Mouse (Mus musculus) hindbrain, embryonic 11.5 days (tissue): ENCODE results near the gene C2cd5. TPM values are rescaled to one million over a fixed set of nuclear protein-coding genes. Genes with fewer than 3 reads are reported as not detected.

Experiments
- ATAC-seq: fragments of 200-750 bp; cut with Nextera tagmentation; 2 replicates; pipeline ENCODE4 v1.8.0; 2017; ENCODE audit warnings: mild to moderate bottlenecking, moderate TSS enrichment, moderate library complexity; ENCODE audit not compliant: low FRiP score
- DNase-seq: peaks from one replicate; pipeline ENCODE4 v3.0.0-alpha.2; 2015; ENCODE audit warnings: low spot score
- H3K27ac ChIP-seq: fragments of 300-500 bp; sonication (generic); 2 replicates; pipeline ENCODE4 v1.5.1; 2014; ENCODE audit warnings: mild to moderate bottlenecking, low read depth, low read length
- H3K27me3 ChIP-seq: fragments of 300-500 bp; sonication (generic); 2 replicates; pipeline ENCODE4 v1.6.1; 2014; ENCODE audit warnings: mild to moderate bottlenecking, low read length, moderate library complexity, mixed read lengths; ENCODE audit not compliant: control insufficient read depth, insufficient read depth
- H3K36me3 ChIP-seq: fragments of 300-500 bp; sonication (generic); 2 replicates; pipeline ENCODE4 v1.6.1; 2014; ENCODE audit warnings: mild to moderate bottlenecking, low read length, moderate library complexity, mixed read lengths; ENCODE audit not compliant: control insufficient read depth, insufficient read depth
- H3K4me1 ChIP-seq: fragments of 300-500 bp; sonication (generic); replicated peaks from 2 replicates; pipeline ENCODE4 v1.6.1; 2014; ENCODE audit warnings: low read length, mixed read lengths; ENCODE audit not compliant: control insufficient read depth, insufficient read depth
- H3K4me2 ChIP-seq: fragments of 300-500 bp; sonication (generic); replicated peaks from 2 replicates; pipeline ENCODE4 v1.6.1; 2014; ENCODE audit warnings: mild to moderate bottlenecking, low read depth, low read length
- H3K4me3 ChIP-seq: fragments of 300-500 bp; sonication (generic); 2 replicates; pipeline ENCODE4 v1.5.1; 2014; ENCODE audit warnings: low read depth, low read length
- H3K9ac ChIP-seq: fragments of 300-500 bp; sonication (generic); 2 replicates; pipeline ENCODE4 v1.6.1; 2014; ENCODE audit warnings: low read depth, low read length
- H3K9me3 ChIP-seq: fragments of 300-500 bp; sonication (generic); 2 replicates; pipeline ENCODE4 v1.6.1; 2016; ENCODE audit warnings: low read length; ENCODE audit not compliant: control insufficient read depth
- WGBS: fragments of 180-500 bp; shearing (Covaris S2); extraction: QIAGEN DNeasy Blood & Tissue Kit; methylation state at CpG from one replicate; pipeline ENCODE4 v1.1.7; 2014; 5-methylcytosine and 5-hydroxymethylcytosine counted together
- polyA plus RNA-seq: library from polyadenylated mRNA; unstranded; fragments of >200 nt; fragmentation: Nextera tagmentation; extraction: Ambion mirVana; gene quantifications from 2 replicates; pipeline ENCODE4 v1.2.1, GENCODE M21; 2014

Gene C2cd5
- polyA plus RNA-seq, 1 experiment from 2014 or later, result 35.5 TPM

DNA sequence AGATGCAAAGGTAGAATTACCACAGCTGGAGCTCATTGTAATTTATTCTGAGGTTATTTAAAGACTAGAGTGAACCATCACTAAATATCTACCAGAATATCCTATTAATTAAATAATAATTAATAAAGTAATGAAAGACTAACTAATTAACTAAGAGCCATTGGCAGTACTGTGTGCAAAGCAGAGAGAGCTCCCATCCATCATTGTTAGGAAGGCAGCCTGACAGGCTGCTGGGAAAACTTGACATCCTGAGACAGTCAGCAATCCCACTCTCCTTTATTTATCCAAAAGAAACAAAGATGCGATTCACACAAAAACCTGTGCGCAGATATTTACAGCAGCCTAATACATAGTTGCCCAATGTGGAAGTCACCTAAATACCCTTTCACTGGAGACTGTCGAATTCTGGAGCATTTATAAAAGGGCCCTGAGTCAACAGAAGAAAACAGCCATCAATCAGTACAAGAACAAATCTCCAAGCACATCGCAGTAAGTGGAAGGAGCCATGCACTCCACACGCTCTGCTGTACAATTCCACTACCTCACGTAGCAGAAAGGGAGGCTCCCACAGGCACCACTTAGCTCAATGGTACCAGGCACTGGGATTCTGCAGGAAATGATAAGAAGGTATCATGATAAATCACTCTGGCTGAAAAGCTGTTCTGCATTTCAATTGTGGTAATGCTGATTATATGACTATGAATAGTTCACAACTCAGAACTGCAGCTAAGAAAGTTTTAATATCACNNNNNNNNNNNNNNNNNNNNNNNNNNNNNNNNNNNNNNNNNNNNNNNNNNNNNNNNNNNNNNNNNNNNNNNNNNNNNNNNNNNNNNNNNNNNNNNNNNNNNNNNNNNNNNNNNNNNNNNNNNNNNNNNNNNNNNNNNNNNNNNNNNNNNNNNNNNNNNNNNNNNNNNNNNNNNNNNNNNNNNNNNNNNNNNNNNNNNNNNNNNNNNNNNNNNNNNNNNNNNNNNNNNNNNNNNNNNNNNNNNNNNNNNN is 120.0 kb downstream of the C2cd5 start:
- H3K9ac ChIP-seq, result no peak overlapping the region
- H3K27me3 ChIP-seq, result no peaks in the 10 kb centered on the region
- no peaks in the 10 kb centered on the region for H3K9me3 ChIP-seq
- ATAC-seq, result peak; percentile 75
- no peaks in the 10 kb centered on the region for H3K4me1 ChIP-seq
- 35% methylated on average over 6 of the region's 6 CpGs for WGBS
- H3K36me3 ChIP-seq, result no peaks in the 10 kb centered on the region
- no peak overlapping the region for H3K4me3 ChIP-seq
- H3K27ac ChIP-seq, result peak overlapping the region; percentile 49; the same call in 1 of the 2 replicates
- DNase-seq, result peak; percentile 20
- no peak overlapping the region for H3K4me2 ChIP-seq

DNA sequence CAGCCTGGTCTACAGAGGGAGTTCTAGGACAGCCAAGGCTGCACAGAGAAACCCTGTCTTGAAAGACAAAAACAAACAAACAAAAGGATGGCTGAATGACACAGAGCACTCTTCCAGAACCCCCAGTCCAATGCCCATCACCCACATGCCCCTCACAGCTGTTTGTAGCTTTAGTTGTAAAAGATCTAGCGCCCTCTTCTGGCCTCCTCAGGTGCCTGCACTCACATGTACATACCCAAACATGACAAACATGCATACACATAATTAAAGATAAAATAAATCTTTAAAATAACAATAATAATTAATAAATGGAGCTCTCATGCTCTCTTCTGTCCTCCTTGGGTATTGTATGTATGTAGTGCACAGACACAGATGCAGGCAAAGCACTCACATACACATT is 122.7 kb downstream of the C2cd5 start:
- ATAC-seq (no peak), DNase-seq (no peak)
- 33% methylated on average over 1 of the region's 1 CpGs for WGBS
- no peak overlapping the region for H3K4me2 ChIP-seq
- no peak overlapping the region for H3K4me3 ChIP-seq
- no peak overlapping the region for H3K27ac ChIP-seq
- no peaks in the 10 kb centered on the region for H3K36me3 ChIP-seq
- no peaks in the 10 kb centered on the region for H3K4me1 ChIP-seq
- no peaks in the 10 kb centered on the region for H3K27me3 ChIP-seq
- H3K9ac ChIP-seq, result no peak overlapping the region
- H3K9me3 ChIP-seq, result no peaks in the 10 kb centered on the region

DNA sequence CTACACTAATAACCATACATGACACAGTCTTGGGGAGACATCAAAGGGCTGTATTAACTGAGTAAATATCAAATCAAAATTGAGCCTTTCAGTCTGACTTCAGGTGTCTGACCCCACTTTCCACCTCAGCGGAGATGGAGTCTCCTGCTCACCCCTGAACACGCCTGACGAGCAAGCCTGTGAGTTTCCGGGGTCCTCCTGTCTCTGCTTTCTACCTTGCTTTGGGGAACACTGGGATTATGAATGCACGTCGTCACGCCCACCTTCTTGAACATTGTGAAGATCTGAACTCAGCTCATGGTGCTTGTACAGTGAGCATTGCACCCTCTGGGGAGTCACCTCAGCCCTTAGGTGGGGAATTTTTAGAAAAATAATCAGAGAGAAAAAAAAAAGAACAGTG is 126.7 kb downstream of the C2cd5 start:
- H3K27me3 ChIP-seq, result no peaks in the 10 kb centered on the region
- no peak overlapping the region for H3K27ac ChIP-seq
- no peaks in the 10 kb centered on the region for H3K36me3 ChIP-seq
- no peak overlapping the region for H3K4me3 ChIP-seq
- H3K4me1 ChIP-seq, result no peaks in the 10 kb centered on the region
- ATAC-seq (no peak), DNase-seq (no peak)
- H3K9ac ChIP-seq, result no peak overlapping the region
- H3K4me2 ChIP-seq, result no peak overlapping the region
- WGBS, result 90% methylated on average over 7 of the region's 7 CpGs
- H3K9me3 ChIP-seq, result no peaks in the 10 kb centered on the region

DNA sequence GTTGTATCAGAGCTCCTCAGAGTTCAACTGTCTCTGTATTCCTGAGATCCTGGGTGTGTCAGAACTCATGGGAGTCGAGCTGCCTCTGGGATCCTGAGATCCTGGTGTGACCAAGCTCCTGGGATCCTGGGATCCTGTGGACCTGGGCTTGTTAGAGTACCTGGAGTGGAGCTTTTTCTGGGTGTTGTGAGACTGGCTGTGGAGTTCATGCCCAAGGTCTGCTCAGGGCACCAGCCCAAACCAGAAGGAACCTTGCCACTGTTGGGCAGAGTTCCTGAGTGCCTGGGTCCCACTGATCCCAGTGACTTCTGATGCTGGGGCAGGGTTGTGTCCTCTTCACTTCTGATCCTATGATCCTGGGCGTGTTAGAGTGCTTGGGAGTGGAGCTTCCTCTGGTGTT is 127.7 kb downstream of the C2cd5 start:
- no peaks in the 10 kb centered on the region for H3K4me1 ChIP-seq
- DNase-seq, result no peak
- no peak overlapping the region for H3K9ac ChIP-seq
- no peak for ATAC-seq
- H3K9me3 ChIP-seq, result no peaks in the 10 kb centered on the region
- H3K27ac ChIP-seq, result no peak overlapping the region
- no peak overlapping the region for H3K4me2 ChIP-seq
- 66% methylated on average over 2 of the region's 2 CpGs for WGBS
- no peak overlapping the region for H3K4me3 ChIP-seq
- H3K36me3 ChIP-seq, result no peaks in the 10 kb centered on the region
- H3K27me3 ChIP-seq, result no peaks in the 10 kb centered on the region

DNA sequence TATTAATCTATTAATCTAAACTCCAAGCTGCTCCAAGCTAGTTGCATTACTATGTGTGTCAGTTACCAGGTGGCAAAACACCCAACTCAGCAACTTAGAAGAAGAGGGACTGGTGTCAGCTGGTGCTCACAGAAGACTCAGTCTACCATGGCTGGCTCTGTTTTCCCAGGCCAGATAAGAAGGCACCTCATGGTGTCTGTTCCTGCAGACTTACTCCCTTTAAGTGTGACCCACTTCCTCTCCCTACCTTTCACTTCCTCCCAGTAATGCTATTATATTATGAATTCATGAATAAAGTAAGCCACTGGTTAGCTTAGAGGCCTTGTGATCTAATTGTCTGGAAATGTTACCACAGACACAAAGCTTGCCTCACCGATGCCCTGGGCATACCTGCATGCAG is 132.5 kb downstream of the C2cd5 start:
- 100% methylated on average over 1 of the region's 1 CpGs for WGBS
- Histone ChIP-seq H3K9me3 (no peaks in the 10 kb centered on the region), H3K4me2 (no peak overlapping the region), H3K4me3 (no peak overlapping the region), H3K27ac (no peak overlapping the region), H3K4me1 (no peaks in the 10 kb centered on the region), H3K27me3 (no peaks in the 10 kb centered on the region), H3K36me3 (no peaks in the 10 kb centered on the region), H3K9ac (no peak overlapping the region)
- no peak for ATAC-seq
- DNase-seq, result no peak

DNA sequence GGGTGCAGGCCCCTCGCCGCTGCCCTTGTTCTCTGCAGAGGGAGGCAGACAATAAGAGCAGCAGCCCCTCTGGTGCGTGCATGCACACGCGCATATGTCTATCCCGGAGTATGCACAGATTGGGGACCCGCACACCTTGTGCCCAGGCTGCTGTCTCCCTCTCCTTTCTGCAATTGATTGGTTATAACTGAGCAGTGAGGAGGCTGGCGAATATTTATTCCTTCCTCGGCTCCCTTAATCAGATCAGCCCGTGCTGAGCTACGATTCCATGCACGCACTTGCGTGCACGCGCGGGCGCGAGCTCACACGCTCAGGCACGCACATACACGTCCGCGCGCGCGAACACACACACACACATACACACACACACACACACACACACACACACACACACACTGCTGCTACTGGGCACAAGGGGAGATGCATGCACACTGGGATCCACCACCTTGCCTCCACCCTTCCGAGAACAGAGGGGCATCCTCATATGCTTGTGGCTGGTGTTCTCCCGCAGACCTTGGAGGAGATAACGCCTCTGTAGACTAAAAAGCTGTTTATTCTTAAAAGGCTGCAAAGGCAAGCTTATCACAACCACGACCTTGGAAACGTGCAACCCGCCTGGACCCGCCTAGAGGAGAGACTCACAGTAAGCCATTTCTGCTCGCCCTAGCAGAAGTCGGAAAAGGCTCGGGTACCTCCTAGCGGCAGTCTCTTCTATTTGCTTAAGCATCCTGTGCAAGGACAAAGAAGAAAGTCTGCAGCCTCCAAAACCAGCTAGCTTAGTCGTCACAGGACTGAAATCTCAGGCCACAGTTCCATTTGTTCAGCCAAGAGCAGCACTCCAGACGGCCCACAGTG is 135.2 kb downstream of the C2cd5 start:
- Histone ChIP-seq H3K4me1 (no peaks in the 10 kb centered on the region), H3K4me2 (peak overlapping the region; percentile 76), H3K9ac (peak overlapping the region; percentile 86), H3K4me3 (peak overlapping the region; percentile 67), H3K27ac (peak overlapping the region; percentile 94), H3K9me3 (no peaks in the 10 kb centered on the region), H3K36me3 (no peaks in the 10 kb centered on the region), H3K27me3 (no peaks in the 10 kb centered on the region)
- peak; percentile 90 for ATAC-seq
- peak; percentile 84 for DNase-seq
- under 1% methylated on average over 39 of the region's 39 CpGs for WGBS

DNA sequence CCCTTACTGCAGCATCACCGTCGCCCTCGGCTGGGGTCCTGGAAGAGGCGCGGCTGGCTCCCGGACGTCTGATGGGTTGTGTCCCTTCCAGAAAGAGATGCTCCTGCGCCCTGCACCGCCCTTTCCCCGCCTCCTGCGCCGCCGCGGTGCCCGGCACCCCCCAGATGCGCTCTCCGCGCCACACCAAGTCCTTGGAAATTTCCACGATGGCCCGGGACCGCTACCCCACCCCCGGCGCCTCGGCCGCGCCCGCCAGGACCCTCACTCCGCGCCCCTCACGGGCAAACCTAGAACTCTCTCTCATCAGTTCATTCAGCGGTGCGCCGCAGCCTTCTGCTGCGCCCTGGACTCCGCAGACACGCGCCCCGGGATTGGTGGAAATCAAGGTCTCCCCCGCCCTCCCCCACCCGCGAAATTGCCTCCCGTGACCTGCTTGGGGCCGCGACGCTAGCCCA is 135.8 kb downstream of the C2cd5 start, which contains the start of gene St8sia1:
Gene St8sia1, minus strand, starts transcription at position 377 of the 455 bp plus-strand sequence.
- no peaks in the 10 kb centered on the region for H3K36me3 ChIP-seq
- H3K9me3 ChIP-seq, result no peaks in the 10 kb centered on the region
- peak within 1 kb of the TSS; percentile 86 for H3K9ac ChIP-seq
- peak within 1 kb of the TSS; percentile 94 for H3K27ac ChIP-seq
- peak within 1 kb of the TSS; percentile 67 for H3K4me3 ChIP-seq
- peak within 1 kb of the TSS; percentile 76 for H3K4me2 ChIP-seq
- ATAC-seq (peak; percentile 81), DNase-seq (peak; percentile 76)
- H3K27me3 ChIP-seq, result no peaks in the 10 kb centered on the region
- no peaks in the 10 kb centered on the region for H3K4me1 ChIP-seq
- 1% methylated on average over 45 of the region's 45 CpGs for WGBS

DNA sequence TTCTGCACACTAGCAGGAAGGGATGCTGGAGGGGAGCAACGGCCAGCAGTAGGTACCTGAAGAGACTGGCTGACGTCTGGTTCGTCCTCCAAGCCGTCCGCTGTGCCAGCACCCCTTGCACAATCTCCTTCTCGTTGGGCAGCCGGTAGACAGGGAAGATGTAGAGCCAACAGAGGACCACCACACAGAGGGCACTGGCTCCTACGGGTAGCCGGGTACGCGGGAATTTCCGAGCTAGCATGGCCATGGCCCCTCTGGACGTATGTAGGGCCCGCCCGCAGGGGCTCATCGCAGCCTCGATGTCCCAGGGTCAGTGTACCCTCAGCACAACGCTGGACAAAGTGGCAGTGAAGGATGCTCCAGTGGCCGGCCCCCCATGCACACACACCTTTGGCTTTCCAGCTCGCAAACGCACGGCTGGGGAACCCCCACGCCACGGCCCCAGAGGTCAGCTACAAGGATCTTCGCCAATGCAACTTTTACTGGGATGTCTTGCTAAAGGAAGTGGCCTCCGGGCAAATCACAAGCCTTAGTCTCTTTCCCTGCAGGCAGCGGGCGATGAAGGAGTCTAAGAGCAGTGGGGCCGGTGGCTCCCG is 136.4 kb downstream of the C2cd5 start:
- 19% methylated on average over 30 of the region's 30 CpGs for WGBS
- no peaks in the 10 kb centered on the region for H3K4me1 ChIP-seq
- H3K36me3 ChIP-seq, result no peaks in the 10 kb centered on the region
- H3K27ac ChIP-seq, result peak overlapping the region; percentile 94
- H3K4me3 ChIP-seq, result peak overlapping the region; percentile 67
- peak; percentile 29 for ATAC-seq
- peak overlapping the region; percentile 76 for H3K4me2 ChIP-seq
- H3K9ac ChIP-seq, result peak overlapping the region; percentile 86
- no peak for DNase-seq
- no peaks in the 10 kb centered on the region for H3K9me3 ChIP-seq
- H3K27me3 ChIP-seq, result no peaks in the 10 kb centered on the region
